ENCODE assay signal across 12 mouse cellular contexts in genomic region chr9:16226545-16226944, GRCm38 (mm10).
"Had no signal": no experiment of that assay in that cellular context is flagged by ENCODE, and none has a peak within 500 bp of the region (broad histone marks: within the 10 kb centered on the region; RNA-seq: fewer than 3 reads in every experiment).

No protein-coding gene starts in this region.

- H3K27ac ChIP-seq: layer of hippocampus, adult 2 months; limb, embryonic 12.5 days; liver, embryonic 14.5 days had no signal

- H3K4me2 ChIP-seq: limb, embryonic 12.5 days had no signal

- H3K4me3 ChIP-seq: layer of hippocampus, adult 2 months; limb, embryonic 12.5 days had no signal

- H3K9ac ChIP-seq: limb, embryonic 12.5 days; liver, embryonic 14.5 days had no signal

- H3K36me3 ChIP-seq: limb, embryonic 12.5 days had no signal

- H3K27me3 ChIP-seq: limb, embryonic 12.5 days had no signal

- H3K9me3 ChIP-seq: limb, embryonic 12.5 days had no signal

- DNase-seq: kidney, adult 11 months; kidney, adult 9 months; kidney, postnatal 10 days; kidney, postnatal 4 days; liver; lung, adult 18-20 months; retina, postnatal 1 day; thymus, adult 2 months; thymus, postnatal 25 days had no signal
